8 mouse cellular contexts compared by ENCODE assay signal in the genomic region with DNA sequence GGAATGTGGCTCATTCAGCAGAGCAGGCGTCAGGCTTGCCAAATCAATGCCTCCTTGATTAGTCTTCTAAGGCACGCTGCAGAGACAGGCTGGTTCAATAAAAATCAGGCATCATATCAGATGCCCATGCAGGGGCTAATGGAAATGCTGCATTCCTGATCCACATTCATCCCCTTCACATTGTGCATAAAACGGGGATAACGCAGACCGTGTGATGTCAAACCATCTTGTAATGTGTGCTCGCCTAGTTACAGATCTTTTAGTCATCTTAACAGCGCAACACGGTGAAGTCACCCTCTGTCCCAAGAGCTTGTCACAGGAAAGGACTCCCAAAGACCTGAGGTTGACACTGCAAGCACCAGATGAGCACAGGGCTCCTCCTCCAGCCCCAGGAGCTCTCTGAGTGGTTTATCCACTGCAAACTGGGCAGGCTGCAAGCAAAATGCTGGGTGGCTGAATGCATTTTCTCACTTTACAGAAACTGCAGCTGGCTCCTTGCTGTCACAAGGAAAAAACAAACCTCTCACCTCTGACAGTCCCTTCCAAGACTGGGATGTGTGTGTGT. TPM values are rescaled to one million over a fixed set of nuclear protein-coding genes. Genes with fewer than 3 reads are reported as not detected.
DNase-seq lines count a peak whose midpoint lies in the region; ATAC-seq and TF ChIP-seq lines count a peak whose summit lies in the region.

No protein-coding gene starts in this region.

- peak overlapping the region; percentile 81 for H3K4me2 ChIP-seq in lung, embryonic 14.5 days
- H3K4me2 ChIP-seq in hindbrain, embryonic 13.5 days, result peak overlapping the region; percentile 96

- H3K27me3 ChIP-seq in lung, embryonic 14.5 days (ENCODE audit: insufficient read depth, low read length), result no peaks in the 10 kb centered on the region
- 0 out of 2 replicates have a peak, but pooled peaks cover 5% of the 10 kb centered on the region for H3K27me3 ChIP-seq in hindbrain, embryonic 13.5 days
- peaks cover 57% of the 10 kb centered on the region for H3K27me3 ChIP-seq in megakaryocyte, embryonic 14.5 days (replicated peaks)

- ATAC-seq in lung, embryonic 14.5 days (ENCODE audit: insufficient read depth), result no peak
- ATAC-seq in hindbrain, embryonic 13.5 days (ENCODE audit: low FRiP score), result no peak

- H3K4me1 ChIP-seq in lung, embryonic 14.5 days (ENCODE audit: insufficient read depth), result peaks cover 4% of the 10 kb centered on the region; the same call in 1 of the 2 replicates
- H3K4me1 ChIP-seq in cortical plate, adult 2 months (ENCODE audit: control insufficient read depth, insufficient read depth, low read length), result no peaks in the 10 kb centered on the region
- peaks cover 36% of the 10 kb centered on the region for H3K4me1 ChIP-seq in hindbrain, embryonic 13.5 days (replicated peaks)
- peaks cover 62% of the 10 kb centered on the region for H3K4me1 ChIP-seq in megakaryocyte, embryonic 14.5 days

- no peak for TF ChIP-seq CTCF in lung, embryonic 14.5 days (IDR thresholded peaks at IDR 0.05; ENCODE audit: low read depth)
- TF ChIP-seq CTCF in cortical plate, adult 2 months (IDR thresholded peaks at IDR 0.05; ENCODE audit: extremely low read depth, insufficient read depth, low read length), result no peak

- peak; percentile 63 for DNase-seq in lung, embryonic 14.5 days
- DNase-seq in lung, postnatal 25 days (ENCODE audit: low spot score), result no peak
- DNase-seq in thymus, postnatal 25 days, result peak; percentile 22
- DNase-seq in urinary bladder, postnatal 25 days (ENCODE audit: low spot score), result no peak
- no peak for DNase-seq in urinary bladder, adult 2 months (ENCODE audit: low spot score)

- H3K9me3 ChIP-seq in lung, embryonic 14.5 days (ENCODE audit: low read depth, low read length), result no peaks in the 10 kb centered on the region
- H3K9me3 ChIP-seq in hindbrain, embryonic 13.5 days, result no peaks in the 10 kb centered on the region
- no peaks in the 10 kb centered on the region for H3K9me3 ChIP-seq in megakaryocyte, embryonic 14.5 days

- TF ChIP-seq POLR2A in cortical plate, adult 2 months (IDR thresholded peaks at IDR 0.05; ENCODE audit: extremely low read depth, insufficient read depth, low read length), result no peak

- H3K27ac ChIP-seq in lung, embryonic 14.5 days (ENCODE audit: low read depth), result no peak overlapping the region
- no peak overlapping the region for H3K27ac ChIP-seq in cortical plate, adult 2 months (ENCODE audit: insufficient read depth, low read length)
- H3K27ac ChIP-seq in hindbrain, embryonic 13.5 days, result no peak overlapping the region

- H3K9ac ChIP-seq in lung, embryonic 14.5 days, result no peak overlapping the region
- H3K9ac ChIP-seq in hindbrain, embryonic 13.5 days, result 0 out of 2 replicates have a peak overlapping the region, but pooled peaks have one; percentile 35

- H3K4me3 ChIP-seq in lung, embryonic 14.5 days (ENCODE audit: low read depth, low read length), result peak overlapping the region; percentile 72
- H3K4me3 ChIP-seq in cortical plate, adult 2 months (ENCODE audit: insufficient read depth, low read length), result peak overlapping the region; percentile 53
- H3K4me3 ChIP-seq in hindbrain, embryonic 13.5 days, result peak overlapping the region; percentile 79
- H3K4me3 ChIP-seq in megakaryocyte, embryonic 14.5 days (replicated peaks), result peak overlapping the region; percentile 62

- H3K36me3 ChIP-seq in lung, embryonic 14.5 days (ENCODE audit: insufficient read depth), result no peaks in the 10 kb centered on the region
- H3K36me3 ChIP-seq in hindbrain, embryonic 13.5 days, result no peaks in the 10 kb centered on the region
- H3K36me3 ChIP-seq in megakaryocyte, embryonic 14.5 days (replicated peaks; ENCODE audit: low read length), result no peaks in the 10 kb centered on the region

- WGBS in lung, embryonic 14.5 days, result 20% methylated on average over 8 of the region's 8 CpGs
- 21% methylated on average over 8 of the region's 8 CpGs for WGBS in hindbrain, embryonic 13.5 days

RNA-seq across cellular contexts. Expression of a gene that starts 1.7 kb away (rescaled TPM):
- 8.6 and 9.8 TPM in 2 replicates for polyA plus RNA-seq in lung, embryonic 14.5 days (2014; fragmentation: Nextera tagmentation; extraction: Ambion mirVana)
- polyA plus RNA-seq in cortical plate, adult 2 months (2012; rRNA removed), result 8.9 and 13.3 TPM in 2 replicates
- polyA plus RNA-seq in hindbrain, embryonic 13.5 days (2015; fragmentation: Nextera tagmentation; extraction: Ambion mirVana), result 5.4 and 5.9 TPM in 2 replicates
- 2.8 TPM in 1 of 2 replicates, not detected in the other for polyA plus RNA-seq in megakaryocyte, embryonic 14.5 days (2012; ENCODE audit: insufficient read depth, low replicate concordance)
- polyA plus RNA-seq in urinary bladder, adult 2 months (2012; rRNA removed), result 6.0 and 6.8 TPM in 2 replicates

Comparison
In these comparisons a context has a peak if more than half of its experiments do, and no peak if none do; other contexts are left out.
1. DNase-seq: peak in lung, embryonic 14.5 days (single experiment) and thymus, postnatal 25 days (single experiment); none in lung, postnatal 25 days (single experiment), urinary bladder, postnatal 25 days (single experiment) and urinary bladder, adult 2 months (single experiment).
2. Peak in every context shown above with its lines, with median percentiles within 50 percentile points of each other: H3K4me3 ChIP-seq.